Mouse (Mus musculus): ENCODE measurements around the gene Hsp90b1. TPM values are rescaled to one million over a fixed set of nuclear protein-coding genes. Genes with fewer than 3 reads are reported as not detected.
"Not testable (repeated sequence)": the region's sequence is repeated elsewhere in the genome, so short reads cannot be mapped to it uniquely, and the experiment has no call there.

Hsp90b1 gene
- polyA plus RNA-seq, 1 experiment = 138 TPM

GRCm38 (mm10) chr10:86702312-86702920 lies 2.9 kb downstream of the Hsp90b1 start:
- H3K36me3 ChIP-seq (ENCODE audit: control insufficient read depth, insufficient read depth) = peaks cover 62% of the 10 kb centered on the region
- no peaks in the 10 kb centered on the region for H3K27me3 ChIP-seq (ENCODE audit: control insufficient read depth, insufficient read depth, insufficient read length)
- peaks cover 69% of the 10 kb centered on the region for H3K79me2 ChIP-seq (ENCODE audit: control insufficient read depth, insufficient read depth)
- H3ac ChIP-seq (ENCODE audit: control insufficient read depth, insufficient read length) = no peak overlapping the region
- peak overlapping the region; percentile 97 for H3K4me3 ChIP-seq
- peak overlapping the region; percentile 90 for H3K4me2 ChIP-seq (ENCODE audit: low read depth)
- TF ChIP-seq CEBPB (IDR thresholded peaks at IDR 0.05; ENCODE audit: insufficient read depth, poor library complexity, severe bottlenecking) (no peak), SRF (IDR thresholded peaks at IDR 0.05; ENCODE audit: control insufficient read depth, insufficient read length, low read depth) (no peak), TCF3 (IDR thresholded peaks at IDR 0.05; ENCODE audit: insufficient read length, low read depth) (no peak), E2F4 (IDR thresholded peaks at IDR 0.05; ENCODE audit: insufficient read depth) (no peak), MYOD1 (IDR thresholded peaks at IDR 0.05; ENCODE audit: control insufficient read depth in 1 of 3, insufficient read length in 2 of 3, low read depth in 2 of 3) (no peak), POLR2AphosphoS2 (IDR thresholded peaks at IDR 0.05; ENCODE audit: insufficient read length, low read depth) (no peak), MYOG (IDR thresholded peaks at IDR 0.05; ENCODE audit: control insufficient read depth in 1 of 3, insufficient read depth in 1 of 3, insufficient read length in 2 of 3, low read depth in 2 of 3) (no peak), MAX (IDR thresholded peaks at IDR 0.05; ENCODE audit: low read depth) (no peak), TCF12 (IDR thresholded peaks at IDR 0.05; ENCODE audit: insufficient read depth, poor library complexity, severe bottlenecking) (no peak), POLR2A (IDR thresholded peaks at IDR 0.05; ENCODE audit: insufficient read length, low read depth) (no peak), USF1 (IDR thresholded peaks at IDR 0.05; ENCODE audit: low read depth) (no peak), REST (IDR thresholded peaks at IDR 0.05; ENCODE audit: insufficient read depth, insufficient read length) (no peak)

- peaks cover 69% of the 10 kb centered on the region for H3K79me2 ChIP-seq (ENCODE audit: control insufficient read depth, insufficient read depth)
- no peaks in the 10 kb centered on the region for H3K27me3 ChIP-seq (ENCODE audit: control insufficient read depth, insufficient read depth, insufficient read length)
- TF ChIP-seq MAX (IDR thresholded peaks at IDR 0.05; ENCODE audit: low read depth) = no peak
- TF ChIP-seq REST (IDR thresholded peaks at IDR 0.05; ENCODE audit: insufficient read depth, insufficient read length) = no peak
- TF ChIP-seq MYOD1 (IDR thresholded peaks at IDR 0.05; ENCODE audit: control insufficient read depth in 1 of 3, insufficient read length in 2 of 3, low read depth in 2 of 3) = no peak
- no peak for TF ChIP-seq POLR2A (IDR thresholded peaks at IDR 0.05; ENCODE audit: insufficient read length, low read depth)
- TF ChIP-seq USF1 (IDR thresholded peaks at IDR 0.05; ENCODE audit: low read depth) = no peak
- no peak for TF ChIP-seq TCF3 (IDR thresholded peaks at IDR 0.05; ENCODE audit: insufficient read length, low read depth)
- H3K36me3 ChIP-seq (ENCODE audit: control insufficient read depth, insufficient read depth) = peaks cover 72% of the 10 kb centered on the region
- H3K4me2 ChIP-seq (ENCODE audit: low read depth) = peak overlapping the region; percentile 20
- H3K4me3 ChIP-seq = no peak overlapping the region
- H3ac ChIP-seq (ENCODE audit: control insufficient read depth, insufficient read length) = no peak overlapping the region
Observed at GRCm38 (mm10) chr10:86700973-86701372, 4.3 kb downstream of the Hsp90b1 start.

DNA sequence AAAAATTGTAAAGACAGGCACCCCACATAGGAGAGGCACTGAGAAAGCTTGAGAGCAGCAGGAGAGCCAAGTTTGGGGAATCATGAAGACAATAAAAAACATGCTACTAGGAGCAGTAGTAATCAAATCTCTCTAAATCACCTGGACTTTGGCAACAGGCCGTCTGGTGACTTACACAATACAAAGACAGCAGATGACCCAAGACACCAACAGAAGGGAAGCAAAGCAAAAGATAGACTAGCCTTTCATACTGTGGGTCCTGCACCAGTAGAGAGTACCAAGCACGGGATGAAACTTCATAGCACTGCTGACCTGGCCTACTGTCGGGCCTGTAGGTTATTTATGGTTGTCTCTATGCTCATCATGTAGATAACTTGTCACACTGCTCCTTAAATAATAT lies 5.1 kb downstream of the Hsp90b1 start:
- H3K79me2 ChIP-seq (ENCODE audit: control insufficient read depth, insufficient read depth) = peaks cover 69% of the 10 kb centered on the region
- H3ac ChIP-seq (ENCODE audit: control insufficient read depth, insufficient read length) = no peak overlapping the region
- TF ChIP-seq MYOD1 (IDR thresholded peaks at IDR 0.05; ENCODE audit: control insufficient read depth in 1 of 3, insufficient read length in 2 of 3, low read depth in 2 of 3) = no peak
- TF ChIP-seq POLR2A (IDR thresholded peaks at IDR 0.05; ENCODE audit: insufficient read length, low read depth) = no peak
- no peak for TF ChIP-seq POLR2AphosphoS2 (IDR thresholded peaks at IDR 0.05; ENCODE audit: insufficient read length, low read depth)
- TF ChIP-seq SRF (IDR thresholded peaks at IDR 0.05; ENCODE audit: control insufficient read depth, insufficient read length, low read depth) = no peak
- TF ChIP-seq E2F4 (IDR thresholded peaks at IDR 0.05; ENCODE audit: insufficient read depth) = no peak
- TF ChIP-seq MYOG (IDR thresholded peaks at IDR 0.05; ENCODE audit: control insufficient read depth in 1 of 3, insufficient read depth in 1 of 3, insufficient read length in 2 of 3, low read depth in 2 of 3) = no peak
- no peak for TF ChIP-seq USF1 (IDR thresholded peaks at IDR 0.05; ENCODE audit: low read depth)
- no peak for TF ChIP-seq TCF12 (IDR thresholded peaks at IDR 0.05; ENCODE audit: insufficient read depth, poor library complexity, severe bottlenecking)
- no peak for TF ChIP-seq MAX (IDR thresholded peaks at IDR 0.05; ENCODE audit: low read depth)
- TF ChIP-seq CEBPB (IDR thresholded peaks at IDR 0.05; ENCODE audit: insufficient read depth, poor library complexity, severe bottlenecking) = no peak
- TF ChIP-seq TCF3 (IDR thresholded peaks at IDR 0.05; ENCODE audit: insufficient read length, low read depth) = no peak
- no peak for TF ChIP-seq REST (IDR thresholded peaks at IDR 0.05; ENCODE audit: insufficient read depth, insufficient read length)
- peak overlapping the region; percentile 35 for H3K4me2 ChIP-seq (ENCODE audit: low read depth)
- H3K4me3 ChIP-seq = no peak overlapping the region
- H3K36me3 ChIP-seq (ENCODE audit: control insufficient read depth, insufficient read depth) = peaks cover 79% of the 10 kb centered on the region
- H3K27me3 ChIP-seq (ENCODE audit: control insufficient read depth, insufficient read depth, insufficient read length) = no peaks in the 10 kb centered on the region

DNA sequence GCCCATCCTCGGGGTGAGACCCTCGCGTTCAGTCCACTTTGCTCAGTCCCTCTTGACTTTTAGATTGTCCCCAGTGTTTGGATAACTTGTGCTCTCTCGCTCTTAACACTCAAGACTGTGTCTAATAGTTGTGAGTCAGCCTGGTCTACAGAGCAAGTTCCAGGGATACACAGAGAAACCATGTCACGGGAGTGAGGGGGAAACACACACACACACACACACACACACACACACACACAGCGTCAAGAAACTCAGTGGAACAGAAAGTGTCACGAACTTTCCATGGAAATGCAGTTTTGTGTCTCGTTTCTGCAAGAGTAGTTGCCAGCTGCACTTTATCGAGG lies 19.3 kb downstream of the Hsp90b1 start:
- peak overlapping the region; percentile 50 for H3ac ChIP-seq (ENCODE audit: control insufficient read depth, insufficient read length)
- peak overlapping the region; percentile 69 for H3K4me3 ChIP-seq
- H3K36me3 ChIP-seq (ENCODE audit: control insufficient read depth, insufficient read depth) = peaks cover 13% of the 10 kb centered on the region
- H3K79me2 ChIP-seq (ENCODE audit: control insufficient read depth, insufficient read depth); H3K27me3 ChIP-seq (ENCODE audit: control insufficient read depth, insufficient read depth, insufficient read length): not testable (repeated sequence)
- H3K4me2 ChIP-seq (ENCODE audit: low read depth) = peak overlapping the region; percentile 81

- not testable (repeated sequence) for H3K79me2 ChIP-seq (ENCODE audit: control insufficient read depth, insufficient read depth); H3K36me3 ChIP-seq (ENCODE audit: control insufficient read depth, insufficient read depth); H3K27me3 ChIP-seq (ENCODE audit: control insufficient read depth, insufficient read depth, insufficient read length)
- peak; percentile 91 for TF ChIP-seq USF1 (IDR thresholded peaks at IDR 0.05; ENCODE audit: low read depth)
- peak; percentile 81 for TF ChIP-seq E2F4 (IDR thresholded peaks at IDR 0.05; ENCODE audit: insufficient read depth)
- peak; percentile 13 for TF ChIP-seq REST (IDR thresholded peaks at IDR 0.05; ENCODE audit: insufficient read depth, insufficient read length)
- TF ChIP-seq MYOG (IDR thresholded peaks at IDR 0.05; ENCODE audit: control insufficient read depth in 1 of 3, insufficient read depth in 1 of 3, insufficient read length in 2 of 3, low read depth in 2 of 3) = peak in 1 of 3 experiments; percentile 41
- peak overlapping the region; percentile 81 for H3K4me2 ChIP-seq (ENCODE audit: low read depth)
- H3ac ChIP-seq (ENCODE audit: control insufficient read depth, insufficient read length) = peak overlapping the region; percentile 50
- peak overlapping the region; percentile 69 for H3K4me3 ChIP-seq
Observed at GRCm38 (mm10) chr10:86685179-86686016, 19.9 kb downstream of the Hsp90b1 start.

GRCm38 (mm10) chr10:86684797-86685178 lies 20.5 kb downstream of the Hsp90b1 start:
- H3K4me3 ChIP-seq = peak overlapping the region; percentile 69
- H3K4me2 ChIP-seq (ENCODE audit: low read depth) = peak overlapping the region; percentile 81

DNA sequence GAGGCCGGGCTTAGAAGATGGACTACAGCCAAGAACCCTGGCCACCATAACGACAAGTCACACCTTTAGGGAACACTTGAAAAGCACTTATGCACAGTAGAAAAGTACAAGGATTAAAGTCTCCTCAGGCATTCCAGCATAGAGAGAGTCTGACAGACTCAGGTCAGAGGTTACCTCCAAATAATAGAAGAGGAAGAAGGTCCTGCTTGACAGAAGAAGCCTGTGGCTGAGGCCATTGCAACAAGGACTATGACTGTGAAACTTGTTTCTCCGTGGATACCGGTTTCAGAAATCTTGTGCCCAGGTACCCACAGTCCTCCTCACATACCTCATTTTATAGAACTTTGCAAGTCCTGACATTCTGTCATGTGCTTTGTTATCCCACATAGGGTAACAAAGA lies 34.8 kb downstream of the Hsp90b1 start:
- H3K79me2 ChIP-seq (ENCODE audit: control insufficient read depth, insufficient read depth); H3K36me3 ChIP-seq (ENCODE audit: control insufficient read depth, insufficient read depth); H3ac ChIP-seq (ENCODE audit: control insufficient read depth, insufficient read length); H3K4me2 ChIP-seq (ENCODE audit: low read depth); H3K4me3 ChIP-seq; H3K27me3 ChIP-seq (ENCODE audit: control insufficient read depth, insufficient read depth, insufficient read length): not testable (repeated sequence)

More at GRCm38 (mm10) chr10:86684797-86685178, 20.5 kb downstream of the Hsp90b1 start:
- H3K27me3 ChIP-seq (ENCODE audit: control insufficient read depth, insufficient read depth, insufficient read length); H3K79me2 ChIP-seq (ENCODE audit: control insufficient read depth, insufficient read depth); H3K36me3 ChIP-seq (ENCODE audit: control insufficient read depth, insufficient read depth); H3ac ChIP-seq (ENCODE audit: control insufficient read depth, insufficient read length): not testable (repeated sequence)

Measured in myocyte (in vitro differentiated cells).